Mouse (Mus musculus) bone marrow, adult 2 months (tissue): ENCODE results near the gene Mmel1.

Experiments used
- CTCF ChIP-seq: fragments of 200-500 bp; IDR thresholded peaks from 2 replicates; pipeline ENCODE4 v1.5.1; 2011; ENCODE audit warnings: low read length, control low read depth; ENCODE audit not compliant: control insufficient read depth, insufficient read depth
- POLR2A ChIP-seq: fragments of 200-500 bp; IDR thresholded peaks from 2 replicates; pipeline ENCODE4 v1.6.1; 2011; ENCODE audit warnings: low read depth, mild to moderate bottlenecking, control low read depth, low read length, borderline replicate concordance; ENCODE audit not compliant: control insufficient read depth

DNA sequence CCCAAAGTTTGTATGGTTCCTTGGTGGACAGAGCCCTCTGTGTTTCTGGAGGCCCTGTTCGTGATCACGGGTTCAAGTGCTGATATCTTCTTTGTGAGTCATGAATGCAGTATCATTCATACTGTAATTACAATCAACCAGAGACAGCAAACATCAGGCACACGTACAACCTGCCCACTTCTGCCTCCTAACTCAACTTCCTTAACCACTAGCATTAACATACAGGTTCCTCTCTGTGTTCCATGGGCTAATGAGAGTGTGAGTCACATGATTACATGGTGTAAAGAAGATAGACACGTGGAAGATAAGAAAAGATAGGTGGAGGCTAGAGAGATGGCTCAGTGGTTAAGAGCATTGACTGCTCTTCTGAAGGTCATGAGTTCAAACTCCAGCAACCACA is 47.3 kb downstream of the Mmel1 start:
- TF ChIP-seq POLR2A (no peak), CTCF (no peak)
